Mouse (Mus musculus): ENCODE results near the gene Slc38a9.

Gene Slc38a9

GRCm38 (mm10) chr13:112771447-112772208 lies 111.1 kb downstream of the Slc38a9 start:
- DNase-seq = no peak

GRCm38 (mm10) chr13:112772252-112772651 lies 111.7 kb downstream of the Slc38a9 start:
- DNase-seq = no peak

- no peak for DNase-seq
Measured at GRCm38 (mm10) chr13:112772861-112773260, 112.3 kb downstream of the Slc38a9 start.

- DNase-seq = no peak
Measured at GRCm38 (mm10) chr13:112773991-112774675, 113.6 kb downstream of the Slc38a9 start.

GRCm38 (mm10) chr13:112775856-112776255 lies 115.3 kb downstream of the Slc38a9 start:
- DNase-seq = no peak

DNA sequence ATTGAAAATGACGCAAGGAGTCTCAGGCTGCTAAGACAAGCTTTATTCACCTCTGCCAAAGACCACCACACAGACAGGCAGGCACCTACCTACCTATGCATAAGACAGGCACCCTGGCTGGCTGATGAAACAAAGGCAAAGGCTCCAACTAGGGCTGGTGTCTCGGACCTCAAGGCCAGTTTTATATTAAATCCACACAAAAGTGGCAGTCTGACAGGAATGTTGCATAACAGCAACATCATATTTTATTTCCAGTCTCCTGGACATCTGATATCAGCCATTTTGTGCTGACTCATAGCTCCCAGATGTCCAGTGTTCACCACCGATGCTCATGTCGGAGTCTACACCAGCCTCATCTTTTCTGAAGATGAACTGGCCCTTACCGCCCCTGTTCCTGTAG lies 117.9 kb downstream of the Slc38a9 start:
- no peak for DNase-seq

DNA sequence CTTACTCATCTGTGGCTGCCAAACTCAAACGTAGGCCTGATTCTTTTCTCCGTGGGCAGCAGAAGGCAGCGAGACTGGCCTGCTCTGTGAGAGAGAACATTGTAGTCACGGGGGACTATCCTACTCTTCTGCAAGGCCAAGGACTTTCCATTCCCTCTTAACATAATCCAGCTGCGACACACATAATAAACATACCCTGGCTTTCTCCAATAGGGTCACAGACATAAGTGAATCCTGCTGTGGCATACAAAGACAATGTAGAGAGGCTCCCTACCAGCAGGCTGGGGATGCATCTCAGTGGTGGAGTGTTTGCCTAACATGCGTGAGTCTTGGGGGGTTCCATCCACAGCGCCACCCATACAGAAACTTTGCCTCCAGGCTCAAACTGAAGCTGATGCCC lies 124.8 kb downstream of the Slc38a9 start:
- no peak for DNase-seq

- no peak for DNase-seq
Measured at GRCm38 (mm10) chr13:112786142-112786541, 125.6 kb downstream of the Slc38a9 start.

DNA sequence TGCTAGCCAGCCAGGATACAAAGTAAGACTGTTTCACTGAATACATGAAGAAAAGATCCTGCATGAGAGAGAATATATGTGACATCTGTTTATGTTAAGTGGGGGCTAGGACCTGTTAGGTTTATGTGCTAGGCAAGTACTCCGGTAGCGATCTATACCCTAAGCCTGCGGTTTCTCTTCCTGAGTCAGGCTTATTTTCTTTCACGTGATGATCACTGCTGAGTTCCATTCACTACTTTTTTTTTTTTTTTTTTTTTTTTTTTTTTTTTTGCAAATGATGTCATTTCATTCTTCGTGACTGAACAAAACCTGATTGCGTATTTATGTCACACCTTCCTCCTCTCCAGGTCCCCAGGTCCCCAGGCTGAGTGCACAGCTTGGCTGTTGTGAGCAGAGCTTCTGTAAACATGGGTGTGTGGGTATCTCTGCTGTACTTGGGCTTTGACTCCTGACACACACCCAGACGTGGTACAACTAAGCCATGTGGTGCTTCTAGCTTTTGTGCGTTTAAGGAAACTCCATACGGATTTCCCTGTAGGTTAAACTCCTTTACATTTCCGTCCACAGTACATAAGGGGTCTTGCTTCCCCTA lies 126.5 kb downstream of the Slc38a9 start:
- no peak for DNase-seq
